Mouse (Mus musculus) liver, embryonic 14.5 days (tissue): ENCODE data around the gene Gas6. TPM values are rescaled to one million over a fixed set of nuclear protein-coding genes. Genes with fewer than 3 reads are reported as not detected.

Experiments
- ATAC-seq: fragments of 200-750 bp; cut with Nextera tagmentation; 2 replicates; pipeline ENCODE4 v1.8.0; 2017; ENCODE audit warnings: moderate number of reproducible peaks, mild to moderate bottlenecking, moderate library complexity; ENCODE audit not compliant: insufficient read depth
- DNase-seq, 3 experiments: peaks; one replicate each; pipeline ENCODE4 v3.0.0-alpha.2; 2012 to 2013; ENCODE audit warnings: low read depth in 3 of 3, low spot score in 3 of 3
- H3K27ac ChIP-seq: fragments of 300-500 bp; sonication (generic); 2 replicates; pipeline ENCODE4 v1.5.1; 2014; ENCODE audit warnings: moderate library complexity, mild to moderate bottlenecking, control low read depth, inconsistent platforms
- H3K27me3 ChIP-seq: fragments of 300-500 bp; sonication (generic); 2 replicates; pipeline ENCODE4 v1.6.1; 2014; ENCODE audit warnings: mild to moderate bottlenecking, low read length, moderate library complexity; ENCODE audit not compliant: control insufficient read depth, insufficient read depth
- H3K36me3 ChIP-seq: fragments of 300-500 bp; sonication (generic); replicated peaks from 2 replicates; pipeline ENCODE4 v1.6.1; 2014; ENCODE audit warnings: low read depth; ENCODE audit not compliant: control insufficient read depth, insufficient read depth
- H3K4me1 ChIP-seq, 2 experiments: fragments of 200-500 bp in 1 of 2; fragments of 300-500 bp in 1 of 2; sonication (generic) in 1 of 2; replicated peaks; 2 replicates each; pipeline ENCODE4 v1.6.1; 2012 to 2014; ENCODE audit warnings: antibody characterized with exemption in 1 of 2, inconsistent platforms in 1 of 2, low read length in 1 of 2; ENCODE audit not compliant: control insufficient read depth in 2 of 2, insufficient read depth in 2 of 2
- H3K4me2 ChIP-seq: fragments of 300-500 bp; sonication (generic); 2 replicates; pipeline ENCODE4 v1.6.1; 2014; ENCODE audit warnings: low read depth, mild to moderate bottlenecking, control low read depth, moderate library complexity
- H3K4me3 ChIP-seq, 2 experiments: fragments of 200-500 bp in 1 of 2; fragments of 300-500 bp in 1 of 2; sonication (generic) in 1 of 2; 2 replicates each; pipeline ENCODE4 v1.5.1; 2012 to 2014; ENCODE audit warnings: low read depth in 2 of 2, low read length in 2 of 2, mild to moderate bottlenecking in 2 of 2, control low read depth in 1 of 2, inconsistent platforms in 1 of 2, moderate library complexity in 1 of 2; ENCODE audit not compliant: insufficient read depth in 1 of 2
- H3K9ac ChIP-seq: fragments of 300-500 bp; sonication (generic); replicated peaks from 2 replicates; pipeline ENCODE4 v1.6.1; 2014; ENCODE audit warnings: mild to moderate bottlenecking, control low read depth, moderate library complexity
- H3K9me3 ChIP-seq: fragments of 300-500 bp; sonication (generic); 2 replicates; pipeline ENCODE4 v1.6.1; 2016; ENCODE audit warnings: low read length, mixed read lengths; ENCODE audit not compliant: control insufficient read depth
- CTCF ChIP-seq: IDR thresholded peaks from 2 replicates; pipeline ENCODE4 v1.5.1; 2016; ENCODE audit warnings: antibody characterized with exemption, low read depth, control low read depth
- EP300 ChIP-seq: IDR thresholded peaks from 2 replicates; pipeline ENCODE4 v1.6.1; 2016; ENCODE audit warnings: antibody characterized with exemption, low read depth
- WGBS: fragments of 180-500 bp; shearing (Covaris S2); extraction: QIAGEN DNeasy Blood & Tissue Kit; methylation state at CpG from one replicate; pipeline ENCODE4 v1.1.7; 2014; ENCODE audit not compliant: insufficient replicate concordance; 5-methylcytosine and 5-hydroxymethylcytosine counted together
- polyA plus RNA-seq, 2 experiments: library from polyadenylated mRNA; depleted of rRNA in 1 of 2; stranded (reverse) in 1 of 2; unstranded in 1 of 2; fragments of >200 nt; fragmentation: Nextera tagmentation in 1 of 2; extraction: Ambion mirVana in 1 of 2; gene quantifications; 2 replicates each; pipeline versions ENCODE4 v1.2.1 to v1.2.3; 2012 to 2014

Gas6 gene
- polyA plus RNA-seq, 2 experiments, result 2.2 to 2.7 TPM

DNA sequence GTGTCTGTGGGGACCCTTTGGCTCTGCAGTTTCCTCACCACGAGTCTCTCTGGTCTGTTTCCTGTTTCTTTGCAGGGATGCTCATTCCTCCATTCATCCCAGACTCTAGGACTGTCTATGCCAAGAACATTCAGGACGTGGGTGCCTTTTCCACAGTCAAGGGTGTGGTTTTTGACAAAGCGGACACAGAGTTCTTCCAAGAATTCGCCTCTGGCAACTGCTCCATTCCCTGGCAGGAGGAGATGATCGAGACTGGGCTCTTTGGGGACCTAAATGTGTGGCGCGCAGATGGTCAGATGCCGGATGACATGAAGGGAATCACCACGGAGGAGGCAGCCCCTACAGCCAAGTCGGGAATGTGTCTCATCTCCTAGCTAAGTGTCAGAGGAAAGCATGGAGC lies 78.4 kb downstream of the Gas6 start:
- no peaks in the 10 kb centered on the region for H3K27me3 ChIP-seq
- no peak for DNase-seq
- no peak overlapping the region for H3K4me2 ChIP-seq
- no peaks in the 10 kb centered on the region for H3K36me3 ChIP-seq
- ATAC-seq, result no peak
- TF ChIP-seq CTCF (no peak), EP300 (no peak)
- no peak overlapping the region for H3K27ac ChIP-seq
- no peak overlapping the region for H3K4me3 ChIP-seq
- H3K9me3 ChIP-seq, result no peaks in the 10 kb centered on the region
- H3K9ac ChIP-seq, result no peak overlapping the region
- H3K4me1 ChIP-seq, result no peaks in the 10 kb centered on the region
- 60% methylated on average over 10 of the region's 10 CpGs for WGBS

Other genes starting within 250 kb of the Gas6 start
- not detected in 2 replicates for gene Adprhl1, start 240.3 kb downstream of the Gas6 start, polyA plus RNA-seq (2012; rRNA removed)
- not detected in 2 replicates for gene Adprhl1, start 240.3 kb downstream of the Gas6 start, polyA plus RNA-seq (2014; fragmentation: Nextera tagmentation; extraction: Ambion mirVana)
- gene Dcun1d2, start 206.4 kb downstream of the Gas6 start, polyA plus RNA-seq (2012; rRNA removed), result 6.5 and 7.1 TPM in 2 replicates
- 7.9 and 8.7 TPM in 2 replicates for gene Dcun1d2, start 206.4 kb downstream of the Gas6 start, polyA plus RNA-seq (2014; fragmentation: Nextera tagmentation; extraction: Ambion mirVana)
- 2.6 and 3.7 TPM in 2 replicates for gene Tmco3, start 206.3 kb downstream of the Gas6 start, polyA plus RNA-seq (2012; rRNA removed)
- 3.9 and 5.5 TPM in 2 replicates for gene Tmco3, start 206.3 kb downstream of the Gas6 start, polyA plus RNA-seq (2014; fragmentation: Nextera tagmentation; extraction: Ambion mirVana)
- gene Tfdp1, start 155.7 kb downstream of the Gas6 start, polyA plus RNA-seq (2012; rRNA removed), result 86.2 and 108 TPM in 2 replicates
- 90.1 and 107 TPM in 2 replicates for gene Tfdp1, start 155.7 kb downstream of the Gas6 start, polyA plus RNA-seq (2014; fragmentation: Nextera tagmentation; extraction: Ambion mirVana)
- gene Atp4b, start 97.7 kb downstream of the Gas6 start, polyA plus RNA-seq (2012; rRNA removed), result not detected in 2 replicates
- gene Atp4b, start 97.7 kb downstream of the Gas6 start, polyA plus RNA-seq (2014; fragmentation: Nextera tagmentation; extraction: Ambion mirVana), result not detected in 2 replicates
- 0.01 and 0.02 TPM in 2 replicates for gene Grk1, start 89.4 kb downstream of the Gas6 start, polyA plus RNA-seq (2012; rRNA removed)
- 0.04 TPM in 1 of 2 replicates, not detected in the other for gene Grk1, start 89.4 kb downstream of the Gas6 start, polyA plus RNA-seq (2014; fragmentation: Nextera tagmentation; extraction: Ambion mirVana)
- gene Tmem255b, start 59.3 kb downstream of the Gas6 start, polyA plus RNA-seq (2012; rRNA removed), result 0.02 TPM in 1 of 2 replicates, not detected in the other
- gene Tmem255b, start 59.3 kb downstream of the Gas6 start, polyA plus RNA-seq (2014; fragmentation: Nextera tagmentation; extraction: Ambion mirVana), result 0.14 TPM in 1 of 2 replicates, not detected in the other
- gene 1700029H14Rik, start 68.0 kb upstream of the Gas6 start, polyA plus RNA-seq (2012; rRNA removed), result 0.02 TPM in 1 of 2 replicates, not detected in the other
- gene 1700029H14Rik, start 68.0 kb upstream of the Gas6 start, polyA plus RNA-seq (2014; fragmentation: Nextera tagmentation; extraction: Ambion mirVana), result not detected in 2 replicates
- 7.8 and 10.1 TPM in 2 replicates for gene Rasa3, start 183.1 kb upstream of the Gas6 start, polyA plus RNA-seq (2012; rRNA removed)
- 15.8 and 17.0 TPM in 2 replicates for gene Rasa3, start 183.1 kb upstream of the Gas6 start, polyA plus RNA-seq (2014; fragmentation: Nextera tagmentation; extraction: Ambion mirVana)
- 0.02 TPM in 1 of 2 replicates, not detected in the other for gene Cfap97d2, start 211.4 kb upstream of the Gas6 start, polyA plus RNA-seq (2012; rRNA removed)
- not detected in 2 replicates for gene Cfap97d2, start 211.4 kb upstream of the Gas6 start, polyA plus RNA-seq (2014; fragmentation: Nextera tagmentation; extraction: Ambion mirVana)